Mouse (Mus musculus) forebrain, embryonic 10.5 days (tissue): ENCODE measurements around the gene Pipox. TPM values are rescaled to one million over a fixed set of nuclear protein-coding genes. Genes with fewer than 3 reads are reported as not detected.

Source experiments
- DNase-seq: peaks from one replicate; pipeline ENCODE4 v3.0.0-alpha.2; 2017; ENCODE audit warnings: low spot score; ENCODE audit errors: extremely low spot score
- H3K27ac ChIP-seq: fragments of 300-500 bp; sonication (generic); 2 replicates; pipeline ENCODE4 v1.5.1; 2016; ENCODE audit warnings: mild to moderate bottlenecking
- H3K27me3 ChIP-seq: fragments of 300-500 bp; sonication (generic); 2 replicates; pipeline ENCODE4 v1.6.1; 2016; ENCODE audit warnings: mild to moderate bottlenecking; ENCODE audit not compliant: poor library complexity, severe bottlenecking
- H3K36me3 ChIP-seq: fragments of 300-500 bp; sonication (generic); replicated peaks from 2 replicates; pipeline ENCODE4 v1.6.1; 2016; ENCODE audit warnings: mild to moderate bottlenecking, moderate library complexity
- H3K4me1 ChIP-seq: fragments of 300-500 bp; sonication (generic); 2 replicates; pipeline ENCODE4 v1.6.1; 2016
- H3K4me3 ChIP-seq: fragments of 300-500 bp; sonication (generic); 2 replicates; pipeline ENCODE4 v1.5.1; 2016; ENCODE audit warnings: mild to moderate bottlenecking, moderate library complexity
- H3K9me3 ChIP-seq: fragments of 300-500 bp; sonication (generic); 2 replicates; pipeline ENCODE4 v1.6.1; 2016; ENCODE audit warnings: mild to moderate bottlenecking, moderate library complexity
- WGBS: fragments of 180-500 bp; shearing (Covaris S2); methylation state at CpG from one replicate; pipeline ENCODE4 v1.1.7; 2016; 5-methylcytosine and 5-hydroxymethylcytosine counted together
- polyA plus RNA-seq: library from polyadenylated mRNA; unstranded; fragments of >200 nt; fragmentation: Nextera tagmentation; extraction: Ambion mirVana; gene quantifications from 2 replicates; pipeline ENCODE4 v1.2.1, GENCODE M21; 2016

The Pipox gene
- 10.0 and 10.1 TPM in 2 replicates for polyA plus RNA-seq

- Histone ChIP-seq H3K27ac (peak within 1 kb of the TSS; percentile 93), H3K4me1 (peaks cover 76% of the 10 kb centered on the region), H3K36me3 (no peaks in the 10 kb centered on the region), H3K27me3 (peaks cover 81% of the 10 kb centered on the region), H3K4me3 (peak within 1 kb of the TSS; percentile 38), H3K9me3 (no peaks in the 10 kb centered on the region)
- peak; percentile 85 for DNase-seq
- WGBS, result 14% methylated on average over 11 of the region's 11 CpGs
Observed at GRCm38 (mm10) chr11:77893787-77894718, at the start of gene Pipox. Pipox (minus strand) TSS chr11:77894096.

GRCm38 (mm10) chr11:77942230-77942629, 48.3 kb upstream of the Pipox start:
- H3K9me3 ChIP-seq, result no peaks in the 10 kb centered on the region; the same call in 1 of the 2 replicates
- WGBS, result 6% methylated on average over 5 of the region's 5 CpGs
- no peaks in the 10 kb centered on the region for H3K36me3 ChIP-seq
- no peak for DNase-seq
- H3K27ac ChIP-seq, result peak overlapping the region; percentile 72
- H3K4me1 ChIP-seq, result peaks cover 36% of the 10 kb centered on the region
- H3K4me3 ChIP-seq, result no peak overlapping the region
- peaks cover 98% of the 10 kb centered on the region for H3K27me3 ChIP-seq

GRCm38 (mm10) chr11:77937649-77938410, 43.9 kb upstream of the Pipox start:
- H3K4me1 ChIP-seq, result peaks cover 48% of the 10 kb centered on the region
- H3K36me3 ChIP-seq, result no peaks in the 10 kb centered on the region
- H3K27ac ChIP-seq, result no peak overlapping the region
- DNase-seq, result no peak
- H3K27me3 ChIP-seq, result peaks cover 98% of the 10 kb centered on the region
- no peak overlapping the region for H3K4me3 ChIP-seq
- H3K9me3 ChIP-seq, result no peaks in the 10 kb centered on the region
- 20% methylated on average over 4 of the region's 4 CpGs for WGBS

GRCm38 (mm10) chr11:77936846-77937245, 43.0 kb upstream of the Pipox start:
- no peak for DNase-seq
- Histone ChIP-seq H3K4me1 (peaks cover 45% of the 10 kb centered on the region), H3K27me3 (peaks cover 98% of the 10 kb centered on the region), H3K27ac (no peak overlapping the region), H3K9me3 (no peaks in the 10 kb centered on the region), H3K36me3 (no peaks in the 10 kb centered on the region), H3K4me3 (no peak overlapping the region)
- WGBS, result 7% methylated on average over 8 of the region's 8 CpGs

GRCm38 (mm10) chr11:77934568-77935311, 40.8 kb upstream of the Pipox start:
- peaks cover 53% of the 10 kb centered on the region for H3K4me1 ChIP-seq
- peaks cover 99% of the 10 kb centered on the region for H3K27me3 ChIP-seq

GRCm38 (mm10) chr11:77934111-77934521, 40.2 kb upstream of the Pipox start:
- H3K4me3 ChIP-seq, result no peak overlapping the region
- H3K27ac ChIP-seq, result no peak overlapping the region
- H3K4me1 ChIP-seq, result peaks cover 53% of the 10 kb centered on the region
- DNase-seq, result no peak
- H3K9me3 ChIP-seq, result no peaks in the 10 kb centered on the region
- H3K27me3 ChIP-seq, result peaks cover 99% of the 10 kb centered on the region
- no peaks in the 10 kb centered on the region for H3K36me3 ChIP-seq
- 2% methylated on average over 4 of the region's 4 CpGs for whole genome bisulfite sequencing

More at GRCm38 (mm10) chr11:77934568-77935311, 40.8 kb upstream of the Pipox start:
- Histone ChIP-seq H3K9me3 (no peaks in the 10 kb centered on the region), H3K4me3 (no peak overlapping the region), H3K36me3 (no peaks in the 10 kb centered on the region), H3K27ac (no peak overlapping the region)
- DNase-seq, result no peak
- 38% methylated on average over 5 of the region's 5 CpGs for WGBS

GRCm38 (mm10) chr11:77932576-77932975, 38.7 kb upstream of the Pipox start:
- Histone ChIP-seq H3K4me1 (peaks cover 48% of the 10 kb centered on the region), H3K27me3 (peaks cover 99% of the 10 kb centered on the region), H3K36me3 (no peaks in the 10 kb centered on the region), H3K4me3 (peak overlapping the region; percentile 11; the same call in 1 of the 2 replicates), H3K9me3 (no peaks in the 10 kb centered on the region), H3K27ac (no peak overlapping the region)
- 46% methylated on average over 5 of the region's 5 CpGs for WGBS
- DNase-seq, result no peak

- DNase-seq, result peak; percentile 42
- Histone ChIP-seq H3K4me1 (peaks cover 47% of the 10 kb centered on the region), H3K27me3 (peaks cover 97% of the 10 kb centered on the region), H3K9me3 (no peaks in the 10 kb centered on the region), H3K36me3 (no peaks in the 10 kb centered on the region), H3K27ac (no peak overlapping the region), H3K4me3 (peak overlapping the region; percentile 69)
- 1% methylated on average over 41 of the region's 41 CpGs for WGBS
Observed at GRCm38 (mm10) chr11:77931541-77932433, 37.9 kb upstream of the Pipox start.

- peak; percentile 80 for DNase-seq
- H3K27me3 ChIP-seq, result peaks cover 97% of the 10 kb centered on the region
- H3K4me3 ChIP-seq, result peak within 1 kb of the TSS; percentile 69
- peaks cover 52% of the 10 kb centered on the region for H3K4me1 ChIP-seq
- H3K9me3 ChIP-seq, result no peaks in the 10 kb centered on the region
- no peaks in the 10 kb centered on the region for H3K36me3 ChIP-seq
- under 1% methylated on average over 87 of the region's 94 CpGs for WGBS
- H3K27ac ChIP-seq, result peak within 1 kb of the TSS; percentile 75
Observed at GRCm38 (mm10) chr11:77930751-77931540, 37.0 kb upstream of the Pipox start, which contains the start of gene Sez6. Sez6 (plus strand) TSS chr11:77930800.

- no peak overlapping the region for H3K27ac ChIP-seq
- no peaks in the 10 kb centered on the region for H3K36me3 ChIP-seq
- H3K4me3 ChIP-seq, result no peak overlapping the region
- peaks cover 63% of the 10 kb centered on the region for H3K4me1 ChIP-seq
- DNase-seq, result no peak
- H3K27me3 ChIP-seq, result peaks cover 91% of the 10 kb centered on the region
- no peaks in the 10 kb centered on the region for H3K9me3 ChIP-seq
- WGBS, result 73% methylated on average over 5 of the region's 5 CpGs
Observed at GRCm38 (mm10) chr11:77927837-77928236, 33.9 kb upstream of the Pipox start.

GRCm38 (mm10) chr11:77926666-77927065, 32.8 kb upstream of the Pipox start:
- DNase-seq, result no peak
- no peaks in the 10 kb centered on the region for H3K36me3 ChIP-seq
- H3K4me3 ChIP-seq, result no peak overlapping the region
- 34% methylated on average over 9 of the region's 9 CpGs for WGBS
- H3K9me3 ChIP-seq, result no peaks in the 10 kb centered on the region
- no peak overlapping the region for H3K27ac ChIP-seq
- H3K4me1 ChIP-seq, result peaks cover 54% of the 10 kb centered on the region
- peaks cover 83% of the 10 kb centered on the region for H3K27me3 ChIP-seq
